Mouse (Mus musculus): ENCODE data around the gene BC030499.

GRCm38 (mm10) chr11:78289146-78289763 lies 1.4 kb upstream of the BC030499 start:
- TF ChIP-seq POLR2A (IDR thresholded peaks at IDR 0.05; ENCODE audit: insufficient read depth, low read length) = no peak
- TF ChIP-seq CTCF (IDR thresholded peaks at IDR 0.05; ENCODE audit: low read depth, low read length) = no peak
- TF ChIP-seq EP300 (IDR thresholded peaks at IDR 0.05; ENCODE audit: insufficient read depth, low read depth, low read length) = no peak

Measured in ES-Bruce4 (cell line).